Mouse (Mus musculus): Measurements from ENCODE around the gene Foxb1. TPM values are rescaled to one million over a fixed set of nuclear protein-coding genes. Genes with fewer than 3 reads are reported as not detected.

The Foxb1 gene
- polyA plus RNA-seq, 1 experiment: not detected

GRCm38 (mm10) chr9:69716364-69716763 is 44.4 kb downstream of the Foxb1 start:
- H3K36me3 ChIP-seq (ENCODE audit: control insufficient read depth, insufficient read depth): no peaks in the 10 kb centered on the region
- H3ac ChIP-seq (ENCODE audit: control insufficient read depth, insufficient read length): no peak overlapping the region
- peaks cover 21% of the 10 kb centered on the region for H3K27me3 ChIP-seq (ENCODE audit: control insufficient read depth, insufficient read depth, insufficient read length)
- no peak overlapping the region for H3K4me2 ChIP-seq (ENCODE audit: low read depth)
- no peak for TF ChIP-seq MYOG (IDR thresholded peaks at IDR 0.05; ENCODE audit: control insufficient read depth in 1 of 3, insufficient read depth in 1 of 3, insufficient read length in 2 of 3, low read depth in 2 of 3)
- no peak overlapping the region for H3K4me3 ChIP-seq
- no peaks in the 10 kb centered on the region for H3K79me2 ChIP-seq (ENCODE audit: control insufficient read depth, insufficient read depth)

DNA sequence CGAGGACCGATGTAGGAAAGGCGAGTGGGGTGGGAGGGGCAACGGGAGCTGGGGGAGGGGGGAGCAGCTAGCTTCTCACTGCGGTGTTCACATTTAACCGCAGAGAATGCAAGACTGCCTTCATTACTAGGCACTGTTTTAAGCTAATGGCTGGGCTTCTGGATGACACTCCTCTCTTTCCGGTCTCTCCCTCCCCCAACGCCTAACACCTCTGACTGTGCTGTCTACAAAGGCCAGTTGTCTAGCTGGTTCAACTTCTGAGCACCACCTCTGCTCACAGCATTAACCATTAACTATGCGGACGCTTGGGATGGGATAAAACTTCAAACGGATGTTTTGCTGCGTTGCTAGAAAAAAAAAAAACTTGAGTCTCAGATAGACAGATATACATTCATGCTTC is 45.3 kb downstream of the Foxb1 start:
- H3K4me2 ChIP-seq (ENCODE audit: low read depth): no peak overlapping the region
- H3K4me3 ChIP-seq: no peak overlapping the region
- no peaks in the 10 kb centered on the region for H3K36me3 ChIP-seq (ENCODE audit: control insufficient read depth, insufficient read depth)
- TF ChIP-seq REST (IDR thresholded peaks at IDR 0.05; ENCODE audit: insufficient read depth, insufficient read length) (no peak), POLR2A (IDR thresholded peaks at IDR 0.05; ENCODE audit: insufficient read length, low read depth) (no peak), USF1 (IDR thresholded peaks at IDR 0.05; ENCODE audit: low read depth) (no peak), POLR2AphosphoS2 (IDR thresholded peaks at IDR 0.05; ENCODE audit: insufficient read length, low read depth) (no peak), TCF12 (IDR thresholded peaks at IDR 0.05; ENCODE audit: insufficient read depth, poor library complexity, severe bottlenecking) (no peak), MAX (IDR thresholded peaks at IDR 0.05; ENCODE audit: low read depth) (no peak), SRF (IDR thresholded peaks at IDR 0.05; ENCODE audit: control insufficient read depth, insufficient read length, low read depth) (no peak), MYOG (IDR thresholded peaks at IDR 0.05; ENCODE audit: control insufficient read depth in 1 of 3, insufficient read depth in 1 of 3, insufficient read length in 2 of 3, low read depth in 2 of 3) (no peak), MYOD1 (IDR thresholded peaks at IDR 0.05; ENCODE audit: control insufficient read depth in 1 of 3, insufficient read length in 2 of 3, low read depth in 2 of 3) (no peak), TCF3 (IDR thresholded peaks at IDR 0.05; ENCODE audit: insufficient read length, low read depth) (no peak), E2F4 (IDR thresholded peaks at IDR 0.05; ENCODE audit: insufficient read depth) (no peak), CEBPB (IDR thresholded peaks at IDR 0.05; ENCODE audit: insufficient read depth, poor library complexity, severe bottlenecking) (no peak)
- no peak overlapping the region for H3ac ChIP-seq (ENCODE audit: control insufficient read depth, insufficient read length)
- no peaks in the 10 kb centered on the region for H3K79me2 ChIP-seq (ENCODE audit: control insufficient read depth, insufficient read depth)
- peaks cover 21% of the 10 kb centered on the region for H3K27me3 ChIP-seq (ENCODE audit: control insufficient read depth, insufficient read depth, insufficient read length)

DNA sequence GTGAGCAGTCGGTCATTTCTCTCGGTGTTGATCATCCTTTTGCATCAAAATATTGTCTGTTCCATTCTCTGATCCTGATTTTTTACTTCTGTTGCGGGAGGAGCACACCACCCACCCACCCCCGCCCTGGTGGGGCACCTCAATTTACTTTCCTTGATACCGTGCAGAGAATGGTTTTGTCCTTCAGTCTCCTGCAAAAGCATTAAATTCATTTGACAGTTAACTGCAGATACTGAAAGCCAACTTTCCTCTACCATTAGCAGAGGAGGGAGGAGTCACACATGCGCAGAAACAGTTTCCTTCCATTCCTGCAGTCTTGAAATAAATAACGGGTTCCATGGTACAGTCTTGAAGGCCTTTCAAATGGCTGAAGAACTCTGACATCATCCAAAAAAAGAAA is 46.4 kb downstream of the Foxb1 start:
- Histone ChIP-seq H3K79me2 (ENCODE audit: control insufficient read depth, insufficient read depth) (no peaks in the 10 kb centered on the region), H3K27me3 (ENCODE audit: control insufficient read depth, insufficient read depth, insufficient read length) (peaks cover 21% of the 10 kb centered on the region), H3ac (ENCODE audit: control insufficient read depth, insufficient read length) (no peak overlapping the region), H3K36me3 (ENCODE audit: control insufficient read depth, insufficient read depth) (no peaks in the 10 kb centered on the region), H3K4me3 (no peak overlapping the region), H3K4me2 (ENCODE audit: low read depth) (no peak overlapping the region)
- TF ChIP-seq MYOD1 (IDR thresholded peaks at IDR 0.05; ENCODE audit: control insufficient read depth in 1 of 3, insufficient read length in 2 of 3, low read depth in 2 of 3) (no peak), TCF3 (IDR thresholded peaks at IDR 0.05; ENCODE audit: insufficient read length, low read depth) (no peak), POLR2A (IDR thresholded peaks at IDR 0.05; ENCODE audit: insufficient read length, low read depth) (no peak), REST (IDR thresholded peaks at IDR 0.05; ENCODE audit: insufficient read depth, insufficient read length) (no peak), MAX (IDR thresholded peaks at IDR 0.05; ENCODE audit: low read depth) (no peak), CEBPB (IDR thresholded peaks at IDR 0.05; ENCODE audit: insufficient read depth, poor library complexity, severe bottlenecking) (no peak), E2F4 (IDR thresholded peaks at IDR 0.05; ENCODE audit: insufficient read depth) (no peak), SRF (IDR thresholded peaks at IDR 0.05; ENCODE audit: control insufficient read depth, insufficient read length, low read depth) (no peak), USF1 (IDR thresholded peaks at IDR 0.05; ENCODE audit: low read depth) (no peak), MYOG (IDR thresholded peaks at IDR 0.05; ENCODE audit: control insufficient read depth in 1 of 3, insufficient read depth in 1 of 3, insufficient read length in 2 of 3, low read depth in 2 of 3) (no peak), TCF12 (IDR thresholded peaks at IDR 0.05; ENCODE audit: insufficient read depth, poor library complexity, severe bottlenecking) (no peak), POLR2AphosphoS2 (IDR thresholded peaks at IDR 0.05; ENCODE audit: insufficient read length, low read depth) (no peak)

GRCm38 (mm10) chr9:69713577-69714327 is 47.0 kb downstream of the Foxb1 start:
- TF ChIP-seq MYOD1 (IDR thresholded peaks at IDR 0.05; ENCODE audit: control insufficient read depth in 1 of 3, insufficient read length in 2 of 3, low read depth in 2 of 3) (no peak), POLR2AphosphoS2 (IDR thresholded peaks at IDR 0.05; ENCODE audit: insufficient read length, low read depth) (no peak), USF1 (IDR thresholded peaks at IDR 0.05; ENCODE audit: low read depth) (no peak), TCF3 (IDR thresholded peaks at IDR 0.05; ENCODE audit: insufficient read length, low read depth) (no peak), CEBPB (IDR thresholded peaks at IDR 0.05; ENCODE audit: insufficient read depth, poor library complexity, severe bottlenecking) (no peak), MAX (IDR thresholded peaks at IDR 0.05; ENCODE audit: low read depth) (no peak), MYOG (IDR thresholded peaks at IDR 0.05; ENCODE audit: control insufficient read depth in 1 of 3, insufficient read depth in 1 of 3, insufficient read length in 2 of 3, low read depth in 2 of 3) (no peak), REST (IDR thresholded peaks at IDR 0.05; ENCODE audit: insufficient read depth, insufficient read length) (no peak), SRF (IDR thresholded peaks at IDR 0.05; ENCODE audit: control insufficient read depth, insufficient read length, low read depth) (no peak), POLR2A (IDR thresholded peaks at IDR 0.05; ENCODE audit: insufficient read length, low read depth) (no peak), E2F4 (IDR thresholded peaks at IDR 0.05; ENCODE audit: insufficient read depth) (no peak)
- no peak overlapping the region for H3K4me3 ChIP-seq
- no peaks in the 10 kb centered on the region for H3K36me3 ChIP-seq (ENCODE audit: control insufficient read depth, insufficient read depth)
- no peak overlapping the region for H3ac ChIP-seq (ENCODE audit: control insufficient read depth, insufficient read length)
- peaks cover 21% of the 10 kb centered on the region for H3K27me3 ChIP-seq (ENCODE audit: control insufficient read depth, insufficient read depth, insufficient read length)
- H3K79me2 ChIP-seq (ENCODE audit: control insufficient read depth, insufficient read depth): no peaks in the 10 kb centered on the region
- no peak overlapping the region for H3K4me2 ChIP-seq (ENCODE audit: low read depth)

Measured in myocyte (in vitro differentiated cells).